Mouse (Mus musculus) limb, embryonic 10.5 days (tissue): Measurements from ENCODE around the gene Gstp2. TPM values are rescaled to one million over a fixed set of nuclear protein-coding genes. Genes with fewer than 3 reads are reported as not detected.
A peak's percentile ranks its signal among the peaks of the same experiment; 100 is the strongest.
"Not testable (repeated sequence)": the region's sequence is repeated elsewhere in the genome, so short reads cannot be mapped to it uniquely, and the experiment has no call there.

Experiments used
- DNase-seq: peaks from one replicate; pipeline ENCODE4 v3.0.0-alpha.2; 2017; ENCODE audit warnings: low spot score
- H3K27ac ChIP-seq: fragments of 300-500 bp; sonication (generic); 2 replicates; pipeline ENCODE4 v1.5.1; 2016; ENCODE audit warnings: mild to moderate bottlenecking
- H3K27me3 ChIP-seq: fragments of 300-500 bp; sonication (generic); 2 replicates; pipeline ENCODE4 v1.6.1; 2016; ENCODE audit warnings: low read depth, mild to moderate bottlenecking; ENCODE audit not compliant: poor library complexity, severe bottlenecking
- H3K36me3 ChIP-seq: fragments of 300-500 bp; sonication (generic); 2 replicates; pipeline ENCODE4 v1.6.1; 2016; ENCODE audit warnings: mild to moderate bottlenecking, moderate library complexity
- H3K4me1 ChIP-seq: fragments of 300-500 bp; sonication (generic); 2 replicates; pipeline ENCODE4 v1.6.1; 2016
- H3K4me3 ChIP-seq: fragments of 300-500 bp; sonication (generic); 2 replicates; pipeline ENCODE4 v1.5.1; 2016; ENCODE audit warnings: mild to moderate bottlenecking, moderate library complexity
- H3K9me3 ChIP-seq: fragments of 300-500 bp; sonication (generic); replicated peaks from 2 replicates; pipeline ENCODE4 v1.6.1; 2016; ENCODE audit warnings: mild to moderate bottlenecking
- WGBS: fragments of 180-500 bp; shearing (Covaris S2); methylation state at CpG from one replicate; pipeline ENCODE4 v1.1.7; 2016; 5-methylcytosine and 5-hydroxymethylcytosine counted together
- polyA plus RNA-seq: library from polyadenylated mRNA; unstranded; fragments of >200 nt; fragmentation: Nextera tagmentation; extraction: Ambion mirVana; gene quantifications from 2 replicates; pipeline ENCODE4 v1.2.1, GENCODE M21; 2016

Gstp2 gene
- polyA plus RNA-seq, 1 experiment from 2014 or later = 0.88 TPM

DNA sequence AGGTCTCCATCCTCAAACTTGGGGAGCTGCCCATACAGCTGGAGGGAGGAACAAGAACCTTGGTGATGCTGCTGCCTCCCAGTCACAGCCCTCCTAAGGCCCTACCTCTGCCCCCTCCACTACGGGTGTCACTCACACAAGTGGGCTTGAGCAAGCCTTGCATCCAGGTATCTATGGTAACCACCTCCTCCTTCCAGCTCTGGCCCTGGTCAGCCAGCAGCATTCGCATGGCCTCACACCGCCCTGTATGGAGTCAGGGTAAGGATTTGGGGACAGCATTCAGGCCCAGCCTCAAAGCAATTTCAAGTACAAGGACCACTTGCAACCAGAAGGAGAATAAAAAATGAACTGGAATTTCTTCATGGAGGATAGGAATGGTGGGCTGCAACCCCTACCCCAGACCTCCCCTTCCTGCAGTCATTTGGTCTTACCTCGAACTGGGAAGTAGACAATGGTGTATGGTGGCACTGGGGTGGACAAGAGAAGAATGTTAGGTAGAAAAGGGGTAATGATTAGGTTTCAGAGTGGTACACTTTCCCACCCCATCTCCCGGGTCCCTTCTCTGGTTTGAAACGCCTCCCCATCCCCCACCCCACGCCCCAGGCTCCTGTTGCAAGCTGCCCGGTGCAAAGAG, 8.6 kb downstream of the Gstp2 start:
- peak overlapping the region; percentile 80 for H3K4me3 ChIP-seq
- H3K27ac ChIP-seq = peak overlapping the region; percentile 94
- not testable (repeated sequence) for H3K9me3 ChIP-seq, H3K27me3 ChIP-seq, DNase-seq
- H3K4me1 ChIP-seq = peaks cover 25% of the 10 kb centered on the region
- WGBS = 28% methylated on average over 8 of the region's 8 CpGs
- peaks cover 10% of the 10 kb centered on the region for H3K36me3 ChIP-seq

DNA sequence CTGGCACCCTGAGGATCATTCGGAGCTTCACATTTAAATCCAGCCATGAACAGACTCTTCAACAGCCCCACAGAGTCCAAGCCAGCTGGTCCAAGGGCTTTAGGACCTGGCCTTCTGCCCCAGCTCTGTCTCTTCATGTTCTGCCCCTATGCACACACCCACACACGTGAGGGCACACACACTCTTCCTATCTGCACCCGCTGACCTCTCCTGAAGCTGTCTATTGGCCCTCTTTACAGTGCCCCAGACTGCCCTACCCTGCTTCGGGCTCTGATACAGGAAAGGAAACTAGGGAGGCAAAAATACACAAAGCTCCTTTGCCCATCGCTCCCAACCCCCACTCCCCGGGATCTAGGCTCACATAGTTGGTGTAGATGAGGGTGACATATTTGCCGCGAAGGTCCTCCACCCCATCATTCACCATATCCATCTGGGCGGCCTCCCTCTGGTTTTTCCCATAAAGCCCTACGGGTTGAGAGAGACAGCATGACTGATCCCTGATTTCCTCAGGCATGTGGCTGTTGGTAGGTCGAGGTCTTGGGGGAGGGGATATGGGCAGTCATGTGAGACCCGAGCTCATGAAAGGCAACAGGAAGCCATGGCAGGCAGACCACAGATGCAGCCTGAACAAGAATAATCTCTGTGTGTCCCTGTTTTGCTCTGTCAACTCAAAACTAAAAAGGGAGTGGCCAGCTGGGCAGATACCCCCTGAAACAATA, 9.3 kb downstream of the Gstp2 start:
- no peaks in the 10 kb centered on the region for H3K27me3 ChIP-seq
- no peaks in the 10 kb centered on the region for H3K9me3 ChIP-seq
- no peak overlapping the region for H3K27ac ChIP-seq
- H3K4me3 ChIP-seq = peak overlapping the region; percentile 17
- peaks cover 21% of the 10 kb centered on the region for H3K4me1 ChIP-seq
- peaks cover 10% of the 10 kb centered on the region for H3K36me3 ChIP-seq
- 72% methylated on average over 12 of the region's 12 CpGs for WGBS
- DNase-seq = no peak

DNA sequence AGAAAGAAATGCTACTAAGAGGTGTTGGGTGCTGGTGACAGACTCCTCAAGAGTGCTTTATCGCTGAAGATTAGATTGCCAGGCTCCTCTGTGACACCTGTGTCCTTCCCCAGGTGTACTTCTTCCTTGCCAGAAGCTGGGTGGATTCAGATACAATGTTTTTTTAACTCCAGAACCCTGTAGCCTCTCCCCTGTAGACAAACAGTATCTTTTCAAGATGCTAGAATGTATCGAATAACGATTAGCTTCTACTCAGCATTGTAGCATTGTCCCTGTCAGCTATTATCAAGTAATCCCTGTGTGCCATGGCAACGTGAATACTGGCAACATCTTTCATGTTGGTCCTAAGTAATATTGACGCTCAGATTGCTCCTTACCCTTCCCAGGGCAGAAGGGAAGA, 12.1 kb downstream of the Gstp2 start:
- H3K4me3 ChIP-seq = no peak overlapping the region
- H3K4me1 ChIP-seq = peaks cover 21% of the 10 kb centered on the region
- no peak for DNase-seq
- H3K27ac ChIP-seq = no peak overlapping the region
- H3K36me3 ChIP-seq = peaks cover 10% of the 10 kb centered on the region
- H3K27me3 ChIP-seq = no peaks in the 10 kb centered on the region
- H3K9me3 ChIP-seq = no peaks in the 10 kb centered on the region
- 79% methylated on average over 5 of the region's 5 CpGs for WGBS

DNA sequence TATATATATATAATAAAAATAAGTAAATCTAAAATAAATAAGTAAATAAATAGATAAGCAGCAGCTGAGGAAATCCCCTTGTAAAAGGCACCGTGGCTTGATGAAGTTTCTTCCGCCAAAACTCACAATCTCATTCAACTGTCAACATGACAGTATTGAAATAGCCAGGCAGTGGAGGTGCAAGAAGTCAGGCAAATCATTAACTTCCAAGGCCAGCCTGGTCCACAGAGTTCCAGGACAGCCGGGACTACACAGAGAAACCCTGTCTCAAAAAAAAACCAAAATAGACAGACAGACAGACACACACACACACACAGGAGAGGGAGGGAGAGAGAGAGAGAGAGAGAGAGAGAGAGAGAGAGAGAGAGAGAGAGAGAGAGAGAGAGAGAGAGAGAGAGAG, 12.5 kb downstream of the Gstp2 start:
- Histone ChIP-seq H3K27ac (no peak overlapping the region), H3K4me3 (no peak overlapping the region), H3K4me1 (peaks cover 20% of the 10 kb centered on the region), H3K36me3 (peaks cover 10% of the 10 kb centered on the region), H3K9me3 (no peaks in the 10 kb centered on the region), H3K27me3 (no peaks in the 10 kb centered on the region)
- WGBS = 84% methylated on average over 3 of the region's 3 CpGs
- DNase-seq = no peak

DNA sequence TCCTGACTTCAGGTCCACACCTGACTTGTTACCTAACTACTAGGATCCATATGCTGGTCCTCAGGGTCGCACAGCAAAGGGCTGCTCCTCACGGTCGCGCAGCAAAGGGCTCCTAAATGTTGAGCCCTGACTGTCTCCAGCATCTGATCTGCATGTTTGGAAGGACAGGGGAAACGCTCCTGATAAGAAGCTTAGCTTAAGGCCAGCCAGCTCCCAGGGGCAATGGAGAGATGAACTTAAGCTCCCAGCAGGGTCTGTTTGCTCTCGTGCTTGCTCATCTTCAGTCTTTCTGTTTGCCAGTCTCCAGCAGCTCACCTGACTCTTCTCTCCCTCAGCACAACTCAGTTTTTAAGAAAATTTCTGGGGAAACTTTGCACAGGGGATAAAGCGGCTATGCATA, 13.2 kb downstream of the Gstp2 start:
- DNase-seq = no peak
- Histone ChIP-seq H3K9me3 (no peaks in the 10 kb centered on the region), H3K27me3 (no peaks in the 10 kb centered on the region), H3K4me1 (peaks cover 15% of the 10 kb centered on the region), H3K27ac (no peak overlapping the region), H3K4me3 (no peak overlapping the region), H3K36me3 (peaks cover 10% of the 10 kb centered on the region)
- 59% methylated on average over 7 of the region's 7 CpGs for WGBS

DNA sequence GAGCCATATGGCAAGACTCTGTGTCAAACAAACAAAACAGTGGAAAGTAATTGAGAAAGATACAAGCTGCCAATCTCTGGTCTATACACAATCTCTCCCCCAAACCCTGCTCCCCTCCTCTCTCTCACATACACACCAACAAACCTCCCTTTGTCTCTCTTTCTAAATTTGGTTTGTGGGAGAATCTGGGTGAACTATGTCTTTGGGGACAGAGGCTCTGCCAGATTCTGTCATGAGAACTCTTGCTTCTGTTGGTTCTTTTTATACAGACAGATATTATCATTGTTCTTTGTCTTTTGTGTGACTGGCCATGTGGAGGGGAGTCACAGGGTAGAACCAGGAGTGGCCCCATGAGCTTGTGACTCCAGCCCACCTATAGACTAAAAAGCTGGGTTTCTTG, 18.2 kb downstream of the Gstp2 start:
- no peaks in the 10 kb centered on the region for H3K36me3 ChIP-seq
- H3K4me3 ChIP-seq = no peak overlapping the region
- no peaks in the 10 kb centered on the region for H3K4me1 ChIP-seq
- no peak overlapping the region for H3K27ac ChIP-seq
- DNase-seq = no peak
- H3K9me3 ChIP-seq = 0 out of 2 replicates have a peak, but pooled peaks cover 4% of the 10 kb centered on the region
- no peaks in the 10 kb centered on the region for H3K27me3 ChIP-seq

DNA sequence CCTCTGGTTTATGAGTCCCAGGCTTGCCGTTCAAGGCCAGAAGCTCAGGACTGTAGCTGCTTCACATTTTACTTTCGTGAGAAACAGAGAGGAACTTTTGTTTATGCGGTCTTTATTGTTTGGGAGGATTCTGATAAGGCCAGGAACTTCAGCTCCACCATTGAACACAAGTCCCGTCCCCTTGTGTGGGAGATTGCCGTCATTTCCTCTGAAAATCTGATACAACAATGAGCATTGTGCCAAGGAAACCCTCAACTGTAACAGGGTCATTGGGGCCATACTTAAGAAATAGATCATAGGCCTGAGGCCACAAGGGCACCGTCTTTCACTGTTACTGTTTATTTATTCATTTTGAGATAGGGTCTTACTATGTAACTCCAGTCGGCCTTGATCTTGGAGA, 22.6 kb downstream of the Gstp2 start:
- Histone ChIP-seq H3K4me1 (peaks cover 10% of the 10 kb centered on the region; the same call in 1 of the 2 replicates), H3K27me3 (no peaks in the 10 kb centered on the region), H3K9me3 (0 out of 2 replicates have a peak, but pooled peaks cover 4% of the 10 kb centered on the region), H3K4me3 (no peak overlapping the region), H3K36me3 (no peaks in the 10 kb centered on the region), H3K27ac (no peak overlapping the region)
- no peak for DNase-seq
- 81% methylated on average over 7 of the region's 7 CpGs for WGBS

DNA sequence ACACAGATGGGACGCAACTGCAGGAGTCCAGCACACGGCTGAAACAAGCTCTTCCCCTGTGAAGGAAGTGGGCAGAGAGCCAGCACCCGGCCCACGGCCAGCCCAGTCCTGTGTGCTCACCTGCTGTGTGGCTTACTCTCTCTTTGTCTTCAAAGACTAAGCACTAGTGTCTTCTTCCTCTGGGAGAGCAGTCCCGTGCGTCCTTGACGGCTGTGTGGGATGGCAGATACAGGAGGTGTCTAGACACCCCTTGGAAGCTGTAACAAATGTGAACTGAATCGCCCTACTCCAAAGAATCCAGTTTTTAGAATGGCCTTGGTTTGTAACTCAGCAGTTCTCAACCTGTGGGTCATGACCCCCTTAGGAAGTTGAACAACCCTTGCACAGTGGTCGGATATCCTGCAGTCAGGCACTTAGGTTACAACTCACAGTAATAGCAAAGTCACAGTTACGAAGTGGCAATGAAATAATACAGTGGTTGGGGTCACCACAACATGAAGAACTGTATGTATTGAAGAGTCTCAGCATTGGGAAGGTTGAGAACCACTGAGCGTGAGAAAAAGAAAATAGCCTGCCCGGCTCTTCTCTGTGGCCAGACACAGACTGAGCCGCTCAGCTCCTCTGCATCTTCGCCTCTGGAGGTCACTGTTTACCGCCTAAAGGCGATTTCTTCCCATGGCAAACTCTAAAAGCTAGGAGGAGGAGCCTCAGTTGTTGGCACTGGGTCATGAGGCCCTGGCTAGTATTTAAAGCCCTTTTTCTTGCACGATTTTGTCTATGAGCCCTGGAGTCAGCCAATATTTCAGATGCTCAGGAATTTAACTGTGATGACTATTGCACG, 26.9 kb downstream of the Gstp2 start:
- H3K27ac ChIP-seq = no peak overlapping the region
- H3K27me3 ChIP-seq = no peaks in the 10 kb centered on the region
- WGBS = 41% methylated on average over 18 of the region's 18 CpGs
- H3K4me3 ChIP-seq = no peak overlapping the region
- peak; percentile 62 for DNase-seq
- no peaks in the 10 kb centered on the region for H3K9me3 ChIP-seq
- H3K4me1 ChIP-seq = peaks cover 10% of the 10 kb centered on the region; the same call in 1 of the 2 replicates
- no peaks in the 10 kb centered on the region for H3K36me3 ChIP-seq

DNA sequence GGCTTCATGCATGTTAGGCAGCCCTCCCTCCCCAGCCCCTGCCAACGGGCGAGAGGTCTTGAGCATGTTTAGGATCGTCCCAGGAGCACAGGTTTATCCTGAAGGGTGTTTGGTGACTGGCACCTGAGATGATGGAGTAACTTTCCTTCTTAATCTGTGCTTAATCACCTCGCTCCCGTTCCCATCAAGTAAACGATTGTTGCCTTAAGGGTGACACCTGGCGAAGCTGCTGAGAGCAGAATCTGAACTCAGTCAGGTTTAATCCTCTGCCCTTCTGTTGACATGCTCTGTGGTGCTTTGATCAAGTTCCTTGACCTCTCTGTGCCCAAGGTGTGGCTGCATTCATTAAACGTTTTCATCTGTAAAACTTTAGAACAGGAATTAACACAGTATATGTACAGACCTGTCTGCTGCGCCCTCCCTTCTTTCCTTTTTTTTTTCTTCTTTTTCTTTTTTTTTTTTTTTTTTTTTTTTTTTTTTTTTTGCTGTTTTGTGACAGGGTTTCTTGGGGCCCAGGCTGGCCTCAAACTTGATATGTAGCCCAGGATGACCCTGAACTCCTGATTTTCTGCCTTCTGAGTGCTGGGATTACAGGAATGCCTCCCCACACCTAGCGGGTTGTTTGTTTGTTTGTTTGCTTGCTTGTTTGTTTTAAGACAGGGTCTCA, 27.8 kb downstream of the Gstp2 start:
- 66% methylated on average over 10 of the region's 10 CpGs for WGBS
- no peaks in the 10 kb centered on the region for H3K36me3 ChIP-seq
- no peaks in the 10 kb centered on the region for H3K9me3 ChIP-seq
- no peaks in the 10 kb centered on the region for H3K27me3 ChIP-seq
- H3K4me1 ChIP-seq = peaks cover 16% of the 10 kb centered on the region; the same call in 1 of the 2 replicates
- DNase-seq = no peak
- no peak overlapping the region for H3K27ac ChIP-seq
- H3K4me3 ChIP-seq = no peak overlapping the region

DNA sequence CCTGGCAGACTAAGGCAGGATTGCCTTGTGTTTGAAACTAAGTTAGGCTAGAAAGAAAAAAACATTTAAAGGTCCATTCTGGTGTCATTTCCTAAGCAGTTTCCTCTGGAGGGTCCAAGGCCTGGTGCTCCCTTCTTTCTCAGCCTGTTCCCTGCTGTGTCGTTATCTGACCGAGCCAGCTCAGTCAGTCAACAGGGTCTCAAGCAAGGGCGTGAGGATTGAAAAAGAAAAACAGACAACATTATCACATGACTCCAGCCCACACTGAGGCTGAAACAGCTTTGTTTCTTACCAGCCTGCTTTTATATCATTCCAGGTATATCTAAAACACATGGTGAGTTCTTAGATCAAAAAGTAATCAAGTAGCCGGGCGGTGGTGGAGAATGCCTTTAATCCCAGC, 30.2 kb downstream of the Gstp2 start:
- DNase-seq = no peak
- Histone ChIP-seq H3K9me3 (no peaks in the 10 kb centered on the region), H3K4me3 (no peak overlapping the region), H3K27ac (no peak overlapping the region), H3K27me3 (no peaks in the 10 kb centered on the region), H3K4me1 (peaks cover 27% of the 10 kb centered on the region), H3K36me3 (peaks cover 5% of the 10 kb centered on the region)
- 63% methylated on average over 5 of the region's 5 CpGs for WGBS

DNA sequence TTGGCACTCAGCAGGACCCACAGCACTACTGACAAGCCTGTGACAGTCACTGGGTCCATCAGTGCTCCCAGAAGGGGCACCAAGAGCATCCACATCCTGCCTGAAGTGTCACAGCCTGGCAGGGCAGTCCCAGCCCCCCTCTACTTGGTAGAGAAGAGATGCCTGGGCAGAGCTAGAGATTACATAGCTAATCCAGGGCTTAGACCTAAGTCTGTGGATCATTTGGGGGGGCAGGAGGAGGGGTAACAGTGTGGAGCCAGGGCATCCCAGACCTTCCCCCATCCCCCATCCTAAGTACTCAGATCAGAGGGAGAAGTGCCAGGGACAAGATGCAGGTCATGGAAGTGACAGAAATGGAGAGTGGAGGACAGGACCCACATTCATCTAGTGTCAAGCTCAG, 31.0 kb downstream of the Gstp2 start:
- no peak for DNase-seq
- no peak overlapping the region for H3K4me3 ChIP-seq
- no peaks in the 10 kb centered on the region for H3K27me3 ChIP-seq
- H3K27ac ChIP-seq = no peak overlapping the region; the same call in 1 of the 2 replicates
- H3K36me3 ChIP-seq = peaks cover 13% of the 10 kb centered on the region
- no peaks in the 10 kb centered on the region for H3K9me3 ChIP-seq
- H3K4me1 ChIP-seq = peaks cover 27% of the 10 kb centered on the region

DNA sequence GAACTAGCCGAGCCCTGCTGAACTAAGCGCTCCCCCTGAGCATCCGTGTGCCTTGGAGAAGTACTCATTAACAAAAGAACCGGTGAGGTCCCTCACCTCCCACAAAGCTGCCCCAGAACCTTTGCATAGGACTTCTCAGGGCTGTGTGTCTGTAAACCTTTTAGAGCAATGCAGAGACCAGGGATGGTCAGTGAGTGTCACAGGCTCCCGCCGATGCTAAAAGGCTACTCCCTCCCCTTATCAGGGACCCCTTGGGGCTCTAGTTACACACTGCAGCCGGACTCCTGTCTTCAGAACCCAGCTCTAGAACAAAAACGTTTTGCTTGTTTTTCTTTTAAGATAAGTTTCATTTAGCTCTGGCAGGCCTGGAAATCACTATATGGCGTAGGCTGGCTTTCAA, 32.8 kb downstream of the Gstp2 start:
- Histone ChIP-seq H3K27ac (peak overlapping the region; percentile 76), H3K36me3 (peaks cover 30% of the 10 kb centered on the region), H3K4me1 (peaks cover 17% of the 10 kb centered on the region), H3K4me3 (peak overlapping the region; percentile 75), H3K27me3 (no peaks in the 10 kb centered on the region), H3K9me3 (no peaks in the 10 kb centered on the region)
- DNase-seq = no peak
- 24% methylated on average over 9 of the region's 9 CpGs for WGBS
